Mouse (Mus musculus) kidney, embryonic 16.5 days (tissue): ENCODE measurements at regions not wholly inside any gene's neighbourhood (a gene's known extent, or its start where the extent isn't known, plus 50 kb on each side); places are given as distances from the start of the nearest gene placed in this dataset.
"Not testable (repeated sequence)": the region's sequence is repeated elsewhere in the genome, so short reads cannot be mapped to it uniquely, and the experiment has no call there.

ENCODE experiments used
- ATAC-seq: fragments of 200-750 bp; cut with Nextera tagmentation; 2 replicates; pipeline ENCODE4 v1.8.0; 2017; ENCODE audit warnings: moderate TSS enrichment; ENCODE audit not compliant: low FRiP score, low TSS enrichment
- H3K27ac ChIP-seq: fragments of 300-500 bp; sonication (generic); 2 replicates; pipeline ENCODE4 v1.5.1; 2014; ENCODE audit warnings: low read length
- H3K27me3 ChIP-seq: fragments of 300-500 bp; sonication (generic); 2 replicates; pipeline ENCODE4 v1.6.1; 2014; ENCODE audit warnings: low read length, control low read depth, mixed read lengths; ENCODE audit not compliant: insufficient read depth
- H3K36me3 ChIP-seq: fragments of 300-500 bp; sonication (generic); 2 replicates; pipeline ENCODE4 v1.6.1; 2014; ENCODE audit warnings: low read length, control low read depth, mixed read lengths; ENCODE audit not compliant: insufficient read depth
- H3K4me1 ChIP-seq: fragments of 300-500 bp; sonication (generic); 2 replicates; pipeline ENCODE4 v1.6.1; 2014; ENCODE audit warnings: low read length, control low read depth, mixed read lengths; ENCODE audit not compliant: insufficient read depth
- H3K4me2 ChIP-seq: fragments of 300-500 bp; sonication (generic); replicated peaks from 2 replicates; pipeline ENCODE4 v1.6.1; 2014; ENCODE audit warnings: low read depth, low read length
- H3K4me3 ChIP-seq: fragments of 300-500 bp; sonication (generic); 2 replicates; pipeline ENCODE4 v1.5.1; 2014; ENCODE audit warnings: mild to moderate bottlenecking, low read length
- H3K9ac ChIP-seq: fragments of 300-500 bp; sonication (generic); replicated peaks from 2 replicates; pipeline ENCODE4 v1.6.1; 2014; ENCODE audit warnings: low read length
- H3K9me3 ChIP-seq: fragments of 300-500 bp; sonication (generic); 2 replicates; pipeline ENCODE4 v1.6.1; 2016; ENCODE audit warnings: low read length, control low read depth
- WGBS: fragments of 180-500 bp; shearing (Covaris S2); extraction: QIAGEN DNeasy Blood & Tissue Kit; methylation state at CpG from one replicate; pipeline ENCODE4 v1.1.7; 2014; 5-methylcytosine and 5-hydroxymethylcytosine counted together

DNA sequence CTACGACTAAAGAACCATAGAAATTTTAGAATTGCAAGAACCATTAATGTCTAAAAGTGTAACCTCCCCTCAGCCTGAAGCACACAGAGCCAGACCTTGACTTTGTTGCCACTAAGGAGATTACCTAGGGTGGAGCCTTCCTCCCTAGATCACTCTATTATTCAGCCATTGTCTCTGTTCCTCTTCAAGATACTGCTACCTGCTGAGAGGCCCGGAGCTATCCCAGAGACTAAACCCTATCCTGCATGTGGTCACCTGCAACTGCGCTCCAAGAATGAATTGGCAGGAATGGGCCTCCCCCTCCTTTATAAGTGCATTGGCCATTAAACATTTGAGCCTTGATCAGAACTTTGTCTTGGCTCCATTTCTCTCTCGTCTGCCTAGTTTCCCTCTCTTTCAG is 286.0 kb upstream of the Adamts5 start:
- ATAC-seq, H3K9me3 ChIP-seq, H3K36me3 ChIP-seq, H3K27me3 ChIP-seq, H3K4me3 ChIP-seq, H3K4me1 ChIP-seq, H3K27ac ChIP-seq, H3K4me2 ChIP-seq, H3K9ac ChIP-seq: not testable (repeated sequence)
- WGBS, result 76% methylated on average over 4 of the region's 4 CpGs

GRCm38 (mm10) chr16:86159021-86159815 is 257.6 kb upstream of the Adamts5 start:
- no peak for ATAC-seq
- Histone ChIP-seq H3K9ac (no peak overlapping the region), H3K27ac (no peak overlapping the region), H3K4me3 (no peak overlapping the region), H3K4me2 (no peak overlapping the region), H3K9me3 (no peaks in the 10 kb centered on the region), H3K27me3 (no peaks in the 10 kb centered on the region), H3K36me3 (no peaks in the 10 kb centered on the region), H3K4me1 (no peaks in the 10 kb centered on the region)
- 79% methylated on average over 4 of the region's 4 CpGs for WGBS

DNA sequence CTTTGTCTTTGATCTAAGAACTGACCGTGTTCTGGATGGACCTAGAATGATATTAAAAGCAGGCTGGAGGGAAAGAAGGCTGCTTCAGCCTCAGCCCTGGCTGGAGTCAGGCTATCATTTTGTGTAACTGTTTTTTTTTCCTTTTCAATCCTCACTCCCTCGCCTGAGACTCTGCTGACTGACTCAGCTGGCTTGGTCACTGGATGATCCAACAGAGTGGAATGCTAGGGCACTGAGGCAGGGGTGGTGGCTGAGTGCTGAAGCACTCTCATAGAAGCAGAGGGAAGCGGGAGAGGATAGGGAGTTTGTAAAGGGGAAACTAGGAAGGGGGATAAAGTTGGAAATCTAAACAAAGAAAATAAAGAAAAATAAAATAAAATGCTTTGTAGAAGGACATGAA is 236.5 kb upstream of the Adamts5 start:
- no peaks in the 10 kb centered on the region for H3K9me3 ChIP-seq
- no peaks in the 10 kb centered on the region for H3K4me1 ChIP-seq
- H3K4me2 ChIP-seq, result no peak overlapping the region
- no peak overlapping the region for H3K4me3 ChIP-seq
- WGBS, result 72% methylated on average over 3 of the region's 3 CpGs
- H3K36me3 ChIP-seq, result no peaks in the 10 kb centered on the region
- H3K27me3 ChIP-seq, result no peaks in the 10 kb centered on the region
- no peak for ATAC-seq
- no peak overlapping the region for H3K27ac ChIP-seq
- H3K9ac ChIP-seq, result no peak overlapping the region

GRCm38 (mm10) chr16:86136169-86136568 is 234.5 kb upstream of the Adamts5 start:
- H3K36me3 ChIP-seq, result no peaks in the 10 kb centered on the region
- 43% methylated on average over 3 of the region's 3 CpGs for WGBS
- no peaks in the 10 kb centered on the region for H3K27me3 ChIP-seq

GRCm38 (mm10) chr16:86127391-86127790 is 225.8 kb upstream of the Adamts5 start:
- no peaks in the 10 kb centered on the region for H3K27me3 ChIP-seq
- H3K4me3 ChIP-seq, result no peak overlapping the region
- H3K4me2 ChIP-seq, result no peak overlapping the region
- H3K27ac ChIP-seq, result no peak overlapping the region
- no peak for ATAC-seq
- no peaks in the 10 kb centered on the region for H3K9me3 ChIP-seq
- 86% methylated on average over 4 of the region's 4 CpGs for WGBS
- peaks cover 4% of the 10 kb centered on the region; the same call in 1 of the 2 replicates for H3K4me1 ChIP-seq
- no peak overlapping the region for H3K9ac ChIP-seq
- H3K36me3 ChIP-seq, result no peaks in the 10 kb centered on the region

More at GRCm38 (mm10) chr16:86136169-86136568, 234.5 kb upstream of the Adamts5 start:
- H3K9ac ChIP-seq, result no peak overlapping the region
- H3K4me3 ChIP-seq, result no peak overlapping the region
- H3K9me3 ChIP-seq, result no peaks in the 10 kb centered on the region
- no peaks in the 10 kb centered on the region for H3K4me1 ChIP-seq
- no peak for ATAC-seq
- H3K27ac ChIP-seq, result no peak overlapping the region
- no peak overlapping the region for H3K4me2 ChIP-seq

DNA sequence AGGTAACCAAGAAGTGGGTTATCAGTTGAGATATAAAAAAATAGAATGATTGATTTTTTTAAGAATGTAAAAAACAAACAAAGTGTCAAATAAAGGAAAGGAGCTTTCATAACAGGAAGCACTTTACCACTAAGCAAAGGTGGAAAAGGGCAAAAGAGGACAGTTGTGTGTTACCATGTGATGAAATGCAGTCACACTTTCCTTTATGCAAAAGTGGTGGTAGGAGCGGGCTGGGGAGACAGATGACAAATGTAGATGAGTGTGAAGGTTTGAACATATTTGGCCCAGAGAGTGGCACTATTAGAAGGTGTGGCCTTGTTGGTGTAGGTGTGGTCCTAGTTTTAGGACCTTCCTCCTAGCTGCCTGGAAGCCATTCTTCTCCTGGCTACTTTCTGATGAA is 222.6 kb upstream of the Adamts5 start:
- no peaks in the 10 kb centered on the region for H3K36me3 ChIP-seq
- H3K4me3 ChIP-seq, result no peak overlapping the region
- WGBS, result 100% methylated on average over 1 of the region's 1 CpGs
- no peak overlapping the region for H3K4me2 ChIP-seq
- H3K9ac ChIP-seq, result no peak overlapping the region
- no peaks in the 10 kb centered on the region for H3K27me3 ChIP-seq
- ATAC-seq, result no peak
- peaks cover 4% of the 10 kb centered on the region; the same call in 1 of the 2 replicates for H3K4me1 ChIP-seq
- no peak overlapping the region for H3K27ac ChIP-seq
- no peaks in the 10 kb centered on the region for H3K9me3 ChIP-seq

DNA sequence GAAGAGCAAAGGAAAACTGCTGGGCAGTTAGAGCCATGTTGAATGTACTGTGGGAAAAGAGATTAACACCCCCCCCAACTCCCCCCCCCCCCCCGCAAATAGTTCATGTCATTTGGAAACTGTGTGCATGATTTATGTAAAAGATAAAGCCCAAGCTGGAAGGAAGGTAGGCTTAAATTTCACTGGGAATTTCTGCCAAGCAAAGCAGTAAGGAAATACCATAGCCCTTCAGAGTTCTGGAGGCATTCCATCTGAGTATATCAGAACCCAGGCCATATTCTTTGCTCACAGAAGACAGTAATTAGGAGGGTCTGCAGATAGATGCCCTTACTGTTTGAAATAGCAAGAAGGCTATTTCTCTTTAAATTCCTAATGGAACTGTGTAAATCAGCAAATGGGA is 221.3 kb upstream of the Adamts5 start:
- no peak overlapping the region for H3K27ac ChIP-seq
- peaks cover 4% of the 10 kb centered on the region; the same call in 1 of the 2 replicates for H3K4me1 ChIP-seq
- H3K9me3 ChIP-seq, result no peaks in the 10 kb centered on the region
- no peaks in the 10 kb centered on the region for H3K36me3 ChIP-seq
- H3K27me3 ChIP-seq, result no peaks in the 10 kb centered on the region
- no peak overlapping the region for H3K4me3 ChIP-seq
- no peak overlapping the region for H3K4me2 ChIP-seq
- ATAC-seq, result 0 out of 2 replicates have a peak, but pooled peaks have one; percentile 35
- WGBS, result 30% methylated on average over 1 of the region's 1 CpGs
- no peak overlapping the region for H3K9ac ChIP-seq

DNA sequence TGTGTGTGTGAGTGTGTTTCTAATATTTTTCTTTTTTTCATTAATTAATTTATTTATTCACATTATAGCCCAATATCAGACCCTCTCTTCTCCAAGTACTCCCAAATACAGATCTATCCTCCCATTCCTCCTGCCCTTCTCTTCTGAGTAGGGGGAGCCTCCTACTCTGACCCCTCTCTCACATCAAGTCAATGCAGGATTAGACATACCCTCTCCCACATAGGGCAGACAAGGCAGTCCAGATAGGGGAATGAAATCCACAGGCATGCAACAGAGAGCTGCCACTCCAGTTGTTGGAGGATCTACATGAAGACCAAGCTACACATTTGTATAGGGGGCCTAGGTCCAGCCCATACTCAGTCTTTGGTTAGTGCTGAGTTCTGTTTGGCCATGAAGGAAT is 216.3 kb upstream of the Adamts5 start:
- Histone ChIP-seq H3K4me3 (no peak overlapping the region), H3K4me2 (no peak overlapping the region), H3K36me3 (no peaks in the 10 kb centered on the region), H3K27me3 (no peaks in the 10 kb centered on the region), H3K27ac (no peak overlapping the region), H3K9me3 (no peaks in the 10 kb centered on the region), H3K9ac (no peak overlapping the region), H3K4me1 (no peaks in the 10 kb centered on the region)
- ATAC-seq, result no peak

GRCm38 (mm10) chr16:86115587-86116376 is 214.2 kb upstream of the Adamts5 start:
- ATAC-seq, result no peak
- WGBS, result 77% methylated on average over 2 of the region's 2 CpGs

GRCm38 (mm10) chr16:86094461-86094860 is 192.8 kb upstream of the Adamts5 start:
- no peak for ATAC-seq
- Histone ChIP-seq H3K27ac (no peak overlapping the region), H3K36me3 (no peaks in the 10 kb centered on the region), H3K4me3 (no peak overlapping the region), H3K27me3 (no peaks in the 10 kb centered on the region), H3K9me3 (peaks cover 8% of the 10 kb centered on the region), H3K4me1 (no peaks in the 10 kb centered on the region), H3K9ac (no peak overlapping the region), H3K4me2 (no peak overlapping the region)
- WGBS, result 81% methylated on average over 2 of the region's 2 CpGs

More at GRCm38 (mm10) chr16:86115587-86116376, 214.2 kb upstream of the Adamts5 start:
- Histone ChIP-seq H3K9ac (no peak overlapping the region), H3K36me3 (no peaks in the 10 kb centered on the region), H3K4me3 (no peak overlapping the region), H3K9me3 (0 out of 2 replicates have a peak, but pooled peaks cover 2% of the 10 kb centered on the region), H3K4me2 (no peak overlapping the region), H3K27me3 (no peaks in the 10 kb centered on the region), H3K4me1 (no peaks in the 10 kb centered on the region), H3K27ac (no peak overlapping the region)
